ENCODE assay signal across 9 mouse cellular contexts in genomic region chr15:79333409-79333808, GRCm38 (mm10). TPM values are rescaled to one million over a fixed set of nuclear protein-coding genes. Genes with fewer than 3 reads are reported as not detected.
DNase-seq lines count a peak whose midpoint lies in the region; ATAC-seq and TF ChIP-seq lines count a peak whose summit lies in the region.
"Had no signal": no experiment of that assay in that cellular context is flagged by ENCODE, and none has a peak within 500 bp of the region (broad histone marks: within the 10 kb centered on the region; RNA-seq: fewer than 3 reads in every experiment).

No protein-coding gene starts in this region.

- ATAC-seq in heart, embryonic 12.5 days (ENCODE audit: insufficient number of reproducible peaks, low FRiP score): peak; percentile 87
- peak; percentile 62 for ATAC-seq in liver, embryonic 15.5 days (ENCODE audit: insufficient read depth)
- ATAC-seq in frontal cortex, adult (ENCODE audit: low TSS enrichment): no peak

- H3K4me1 ChIP-seq in heart, embryonic 12.5 days (replicated peaks): no peaks in the 10 kb centered on the region
- peaks cover 6% of the 10 kb centered on the region for H3K4me1 ChIP-seq in heart, embryonic 10.5 days
- peaks cover 31% of the 10 kb centered on the region for H3K4me1 ChIP-seq in liver, embryonic 15.5 days (replicated peaks)

- 77% methylated on average over 4 of the region's 4 CpGs for WGBS in heart, embryonic 12.5 days
- 77% methylated on average over 4 of the region's 4 CpGs for WGBS in heart, embryonic 10.5 days
- WGBS in liver, embryonic 15.5 days (ENCODE audit: insufficient replicate concordance): 45% methylated on average over 4 of the region's 4 CpGs

- no peaks in the 10 kb centered on the region for H3K9me3 ChIP-seq in heart, embryonic 12.5 days (replicated peaks)
- no peaks in the 10 kb centered on the region for H3K9me3 ChIP-seq in heart, embryonic 10.5 days
- H3K9me3 ChIP-seq in liver, embryonic 15.5 days (replicated peaks): no peaks in the 10 kb centered on the region
- H3K9me3 ChIP-seq: forebrain, embryonic 12.5 days had no signal

- DNase-seq in heart, embryonic 10.5 days (ENCODE audit: low spot score): no peak
- DNase-seq in adipocyte (ENCODE audit: low spot score): peak; percentile 79
- no peak for DNase-seq in cerebellum, adult 9-11 months
- no peak for DNase-seq in frontal cortex, postnatal 10 days (ENCODE audit: low spot score in 2 of 2)

- no peaks in the 10 kb centered on the region for H3K79me3 ChIP-seq in C2C12 (ENCODE audit: low read depth)

- H3K27ac ChIP-seq in heart, embryonic 12.5 days (ENCODE audit: poor library complexity, severe bottlenecking): no peak overlapping the region
- H3K27ac ChIP-seq in heart, embryonic 10.5 days: no peak overlapping the region
- peak overlapping the region; percentile 45 for H3K27ac ChIP-seq in liver, embryonic 15.5 days (replicated peaks)
- H3K27ac ChIP-seq: forebrain, embryonic 12.5 days had no signal

- no peak for TF ChIP-seq CTCF in C2C12 (IDR thresholded peaks at IDR 0.05; ENCODE audit: control insufficient read depth, insufficient read depth, insufficient read length)

- no peak overlapping the region for H3K4me2 ChIP-seq in heart, embryonic 12.5 days
- peak overlapping the region; percentile 6; the same call in 1 of the 2 replicates for H3K4me2 ChIP-seq in liver, embryonic 15.5 days
- H3K4me2 ChIP-seq: forebrain, embryonic 12.5 days had no signal

- no peaks in the 10 kb centered on the region for H3K79me2 ChIP-seq in C2C12 (ENCODE audit: control insufficient read depth, insufficient read depth)

- H3K9ac ChIP-seq in heart, embryonic 12.5 days: no peak overlapping the region
- no peak overlapping the region for H3K9ac ChIP-seq in liver, embryonic 15.5 days
- H3K9ac ChIP-seq: forebrain, embryonic 12.5 days had no signal

- H3K36me3 ChIP-seq in heart, embryonic 12.5 days: no peaks in the 10 kb centered on the region
- no peaks in the 10 kb centered on the region for H3K36me3 ChIP-seq in heart, embryonic 10.5 days
- H3K36me3 ChIP-seq in C2C12 (ENCODE audit: control insufficient read depth, insufficient read depth): no peaks in the 10 kb centered on the region
- no peaks in the 10 kb centered on the region for H3K36me3 ChIP-seq in liver, embryonic 15.5 days (replicated peaks)
- H3K36me3 ChIP-seq: forebrain, embryonic 12.5 days had no signal

- H3K27me3 ChIP-seq in heart, embryonic 12.5 days (replicated peaks): no peaks in the 10 kb centered on the region
- H3K27me3 ChIP-seq in heart, embryonic 10.5 days (ENCODE audit: insufficient read depth, poor library complexity, severe bottlenecking): peaks cover 2% of the 10 kb centered on the region; the same call in 1 of the 2 replicates
- no peaks in the 10 kb centered on the region for H3K27me3 ChIP-seq in C2C12 (ENCODE audit: control insufficient read depth, insufficient read depth, insufficient read length)
- no peaks in the 10 kb centered on the region for H3K27me3 ChIP-seq in liver, embryonic 15.5 days

- no peak overlapping the region for H3K4me3 ChIP-seq in heart, embryonic 12.5 days
- no peak overlapping the region for H3K4me3 ChIP-seq in heart, embryonic 10.5 days
- no peak overlapping the region for H3K4me3 ChIP-seq in C2C12 (ENCODE audit: insufficient read depth, poor library complexity, severe bottlenecking)
- H3K4me3 ChIP-seq in liver, embryonic 15.5 days (replicated peaks): no peak overlapping the region
- H3K4me3 ChIP-seq: forebrain, embryonic 12.5 days had no signal

- no peak overlapping the region for H3ac ChIP-seq in C2C12 (ENCODE audit: control insufficient read depth, insufficient read length, low read depth)

TF ChIP-seq in C2C12, 6 proteins besides CTCF, POLR2A, EP300 and RAD21:
- TF ChIP-seq MYOD1 (IDR thresholded peaks at IDR 0.05; ENCODE audit: control insufficient read depth, insufficient read length, low read depth) (peak; percentile 87), MAX (IDR thresholded peaks at IDR 0.05) (peak; percentile 81), USF1 (IDR thresholded peaks at IDR 0.05; ENCODE audit: low read depth) (no peak), MYOG (IDR thresholded peaks at IDR 0.05; ENCODE audit: control insufficient read depth, extremely low read depth, insufficient read length) (no peak), FOSL1 (IDR thresholded peaks at IDR 0.05; ENCODE audit: insufficient read depth, low read length, poor library complexity, severe bottlenecking) (peak; percentile 84), CEBPB (IDR thresholded peaks at IDR 0.05; ENCODE audit: low read depth) (no peak)

RNA-seq across cellular contexts. Expression of gene Pla2g6, which starts 5.2 kb away (rescaled TPM):
- polyA plus RNA-seq in heart, embryonic 12.5 days (2016; fragmentation: Nextera tagmentation; extraction: Ambion mirVana): 12.1 and 14.4 TPM in 2 replicates
- polyA plus RNA-seq in heart, embryonic 10.5 days (2016; fragmentation: Nextera tagmentation; extraction: Ambion mirVana): 17.2 and 17.3 TPM in 2 replicates
- polyA plus RNA-seq in C2C12 (2012; fragmentation: generic; extraction: Trizol): 17.4 TPM
- 14.8 and 15.6 TPM in 2 replicates for polyA plus RNA-seq in liver, embryonic 15.5 days (2015; fragmentation: Nextera tagmentation; extraction: Ambion mirVana)

RNA-seq across cellular contexts. Expression of gene Maff, which starts 13.0 kb away (rescaled TPM):
- 1.9 and 2.6 TPM in 2 replicates for polyA plus RNA-seq in heart, embryonic 12.5 days (2016; fragmentation: Nextera tagmentation; extraction: Ambion mirVana)
- 1.6 and 2.0 TPM in 2 replicates for polyA plus RNA-seq in heart, embryonic 10.5 days (2016; fragmentation: Nextera tagmentation; extraction: Ambion mirVana)
- polyA plus RNA-seq in C2C12 (2012; fragmentation: generic; extraction: Trizol): 24.8 TPM
- 2.1 and 2.6 TPM in 2 replicates for polyA plus RNA-seq in liver, embryonic 15.5 days (2015; fragmentation: Nextera tagmentation; extraction: Ambion mirVana)

RNA-seq across cellular contexts. Expression of gene Baiap2l2, which starts 48.1 kb away (rescaled TPM):
- 9.3 and 11.9 TPM in 2 replicates for polyA plus RNA-seq in heart, embryonic 12.5 days (2016; fragmentation: Nextera tagmentation; extraction: Ambion mirVana)
- 10.2 and 14.7 TPM in 2 replicates for polyA plus RNA-seq in heart, embryonic 10.5 days (2016; fragmentation: Nextera tagmentation; extraction: Ambion mirVana)
- polyA plus RNA-seq in C2C12 (2012; fragmentation: generic; extraction: Trizol): 1.2 TPM
- polyA plus RNA-seq in liver, embryonic 15.5 days (2015; fragmentation: Nextera tagmentation; extraction: Ambion mirVana): 2.4 and 2.7 TPM in 2 replicates
